Mouse (Mus musculus) small intestine, adult 2 months (tissue): ENCODE measurements around the gene Casq1.

Experiments used
- CTCF ChIP-seq: fragments of 200-500 bp; IDR thresholded peaks from 2 replicates; pipeline ENCODE4 v1.5.1; 2012; ENCODE audit warnings: low read depth, mild to moderate bottlenecking, control low read depth, inconsistent platforms, low read length, moderate library complexity, mixed read lengths; ENCODE audit not compliant: insufficient replicate concordance, insufficient read length; ENCODE audit errors: extremely low read depth
- POLR2A ChIP-seq: fragments of 200-500 bp; IDR thresholded peaks from 2 replicates; pipeline ENCODE4 v1.6.1; 2012; ENCODE audit warnings: low read depth, mild to moderate bottlenecking, control low read depth, inconsistent platforms, low read length, moderate library complexity

DNA sequence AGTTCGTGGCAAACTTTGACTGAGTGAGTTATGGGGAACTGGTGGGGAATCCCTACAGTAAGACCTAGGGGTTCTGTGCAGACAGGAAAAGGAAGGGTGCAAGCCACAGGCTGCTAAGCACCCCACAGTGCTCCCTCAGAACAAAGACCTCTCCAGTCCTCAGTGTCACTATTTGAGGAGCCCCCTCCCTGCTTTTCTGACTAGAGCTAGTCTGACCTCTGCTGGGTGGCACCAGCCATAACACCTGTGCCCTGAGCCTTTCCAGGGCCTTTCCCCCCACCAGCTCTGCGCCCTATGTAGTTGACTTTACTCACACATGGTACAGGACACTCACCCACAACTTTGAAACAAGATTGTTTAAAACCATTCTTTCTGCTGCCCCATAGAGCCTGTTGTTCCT lies 28.0 kb upstream of the Casq1 start:
- TF ChIP-seq CTCF (peak; percentile 12; the same call in 1 of the 2 replicates), POLR2A (no peak)
